Mouse (Mus musculus): ENCODE results near the gene Tpi1.

Tpi1 gene

DNA sequence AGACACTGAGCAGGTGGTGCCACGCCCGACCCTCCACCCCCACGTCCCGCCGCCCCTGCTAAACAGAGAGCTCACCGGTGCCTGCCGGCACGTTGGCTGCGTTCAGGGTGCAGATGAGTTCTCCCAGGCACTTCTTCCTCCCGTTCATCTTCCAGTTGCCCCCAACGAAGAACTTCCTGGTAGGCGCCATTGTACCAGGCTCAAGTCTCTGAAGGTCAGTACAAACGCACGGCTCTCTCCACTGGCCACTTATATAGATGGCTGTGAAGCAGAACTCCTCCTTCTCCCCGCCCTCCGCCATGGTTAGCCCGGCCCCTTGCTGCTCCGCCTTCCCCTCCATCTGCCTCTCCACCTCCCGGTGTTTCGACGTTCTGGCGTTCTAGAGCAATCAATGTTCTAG lies at the start of gene Tpi1:
Gene Tpi1 (minus strand): TSS at position 364 of the 400 bp plus-strand sequence.
- ChIA-PET POLR2A (interaction anchor here (0.6 to 28.9 kb wide), 46 partner anchors 0 to 620 kb away, joined by 3 to 601 read pairs (median 5); partner anchors contain the start of genes Cdca3 (in 3 of the 4), Grcc10 (in 3 of the 4), Usp5 (in 3 of the 4) and Atn1 (in 2 of the 4)), CTCF (interaction anchor here in 2 of 4 experiments (0.6 to 1.4 kb wide), 6 partner anchors 14 to 111 kb away, joined by 3 to 4 read pairs (median 3); partner anchors contain the start of gene Grcc10 (in 1 of the 2))

- ChIA-PET CTCF (interaction anchor here (0.7 to 5.6 kb wide), 18 partner anchors 9 to 221 kb away, joined by 3 to 49 read pairs (median 4); partner anchors contain the start of genes Mlf2 (in 4 of the 4), Cdca3 (in 1 of the 4) and Cops7a (in 1 of the 4)), POLR2A (interaction anchor here (0.6 to 3.5 kb wide), 31 partner anchors 8 to 523 kb away, joined by 3 to 21 read pairs (median 3); partner anchors contain the start of genes Cdca3 (in 2 of the 4), Mlf2 (in 2 of the 4), Usp5 (in 2 of the 4) and Cops7a (in 1 of the 4))
Measured at GRCm38 (mm10) chr6:124863125-124863657, 49.1 kb upstream of the Tpi1 start.

DNA sequence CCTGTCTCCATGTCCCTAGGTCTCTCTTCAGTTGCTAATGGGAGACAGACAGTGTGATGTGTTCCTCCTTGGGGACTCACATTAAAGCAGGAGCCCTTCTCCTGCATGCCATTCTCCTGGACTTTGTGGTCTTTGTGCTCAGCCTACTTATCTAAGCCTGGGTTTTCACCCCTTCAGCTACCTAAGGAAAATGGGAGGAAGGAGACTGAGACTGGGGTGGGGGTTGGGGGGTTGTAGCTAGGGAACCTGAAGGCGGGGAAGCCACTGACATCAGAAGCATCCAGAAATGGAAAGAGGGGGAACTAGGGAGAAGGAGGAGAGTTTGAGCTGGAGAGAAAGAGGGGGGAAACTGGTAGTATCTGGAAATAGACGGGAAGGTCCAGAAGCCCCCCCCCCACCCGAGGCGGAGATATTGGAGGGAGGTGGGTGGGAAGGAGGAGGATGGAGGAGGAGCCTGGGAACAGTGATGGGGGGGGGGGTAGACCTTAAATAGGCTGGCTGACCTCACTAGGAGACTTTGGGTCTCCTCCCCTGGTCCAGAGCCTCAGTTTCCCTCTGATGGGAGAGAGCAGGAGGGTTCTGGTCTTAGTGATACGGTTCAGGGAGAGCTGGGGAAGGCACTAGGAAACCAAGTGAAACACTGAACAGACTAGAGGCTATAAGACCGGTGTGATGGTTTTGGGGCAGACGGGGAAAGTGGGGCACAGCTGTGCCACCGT lies 48.5 kb upstream of the Tpi1 start:
- CTCF ChIA-PET = interaction anchor here (0.6 to 5.6 kb wide), 16 partner anchors 10 to 409 kb away, joined by 3 to 49 read pairs (median 4); partner anchors contain the start of genes Mlf2 (in 4 of the 4) and Cops7a (in 1 of the 4)
- POLR2A ChIA-PET = interaction anchor here in 3 of 4 experiments (0.6 to 3.5 kb wide), 26 partner anchors 8 to 1372 kb away, joined by 3 to 26 read pairs (median 4); partner anchors contain the start of genes Mlf2 (in 2 of the 3), Cd4 (in 1 of the 3), Cdca3 (in 1 of the 3) and Cops7a (in 1 of the 3)

DNA sequence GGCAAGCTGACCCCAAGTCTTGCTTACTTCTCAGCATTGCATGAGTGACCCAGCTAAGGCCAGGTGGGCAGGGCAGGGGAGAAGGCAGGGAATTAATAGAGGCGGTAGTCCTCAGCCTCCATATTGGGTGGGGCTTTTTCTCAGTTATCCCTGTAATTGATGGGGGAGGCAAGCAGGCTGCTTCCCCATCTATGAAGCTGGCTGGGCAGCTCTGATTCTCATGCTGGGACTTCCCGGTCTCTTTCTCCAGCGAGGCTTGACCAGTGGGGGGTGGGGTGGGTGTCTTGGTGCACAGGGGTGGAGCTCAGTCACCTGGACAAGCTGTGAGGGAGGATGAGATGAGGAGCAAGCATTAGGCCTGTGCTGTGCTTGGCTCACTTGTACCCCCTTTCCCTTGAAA lies 47.7 kb upstream of the Tpi1 start:
- POLR2A ChIA-PET = interaction anchor here (0.5 to 3.3 kb wide), 19 partner anchors 9 to 300 kb away, joined by 3 to 31 read pairs (median 4); partner anchors contain the start of genes Cd4 (in 1 of the 4), Cdca3 (in 1 of the 4), Cops7a (in 1 of the 4) and Grcc10 (in 1 of the 4)
- CTCF ChIA-PET = interaction anchor here in 3 of 4 experiments (0.7 to 5.6 kb wide), 7 partner anchors 15 to 146 kb away, joined by 3 to 49 read pairs (median 4); partner anchors contain the start of gene Mlf2 (in 2 of the 3)

DNA sequence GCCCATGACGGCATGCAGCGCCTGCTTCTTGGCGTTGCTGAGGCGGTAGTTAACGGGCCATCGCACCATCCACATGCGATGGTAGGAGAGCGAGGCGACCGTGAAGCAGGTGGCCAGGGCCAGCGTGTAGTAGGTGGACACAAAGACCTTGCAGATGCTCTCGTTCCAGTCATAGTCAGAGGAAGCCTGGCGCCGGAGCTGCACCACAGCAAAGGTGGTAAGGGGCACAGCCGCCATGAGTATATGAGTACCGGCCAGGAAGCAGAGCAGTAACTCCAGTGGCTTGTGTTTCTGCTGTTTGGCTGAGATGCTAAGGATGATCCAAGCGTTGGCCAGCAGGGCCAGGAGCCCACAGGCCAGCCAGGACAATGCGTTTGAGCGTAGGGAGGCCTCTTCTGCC lies 47.2 kb upstream of the Tpi1 start:
- CTCF ChIA-PET = interaction anchor here in 2 of 4 experiments (0.7 to 5.6 kb wide), 5 partner anchors 14 to 69 kb away, joined by 3 to 49 read pairs (median 9); partner anchors contain the start of gene Mlf2 (in 1 of the 2)
- POLR2A ChIA-PET = interaction anchor here (0.7 to 3.3 kb wide), 16 partner anchors 10 to 301 kb away, joined by 3 to 31 read pairs (median 7); partner anchors contain the start of genes Mlf2 (in 3 of the 4), Cd4 (in 1 of the 4), Cdca3 (in 1 of the 4) and Grcc10 (in 1 of the 4)

GRCm38 (mm10) chr6:124860511-124860910 lies 46.4 kb upstream of the Tpi1 start:
- CTCF ChIA-PET = interaction anchor here (0.6 to 5.6 kb wide), 50 partner anchors 10 to 230 kb away, joined by 3 to 49 read pairs (median 5); partner anchors contain the start of genes Mlf2 (in 4 of the 4), Cops7a (in 2 of the 4), Cdca3 (in 1 of the 4) and Lpar5 (in 1 of the 4)
- POLR2A ChIA-PET = interaction anchor here in 3 of 4 experiments (0.6 to 3.3 kb wide), 31 partner anchors 10 to 618 kb away, joined by 3 to 31 read pairs (median 5); partner anchors contain the start of genes Mlf2 (in 3 of the 3), Cdca3 (in 2 of the 3), Usp5 (in 2 of the 3) and Cops7a (in 1 of the 3)

DNA sequence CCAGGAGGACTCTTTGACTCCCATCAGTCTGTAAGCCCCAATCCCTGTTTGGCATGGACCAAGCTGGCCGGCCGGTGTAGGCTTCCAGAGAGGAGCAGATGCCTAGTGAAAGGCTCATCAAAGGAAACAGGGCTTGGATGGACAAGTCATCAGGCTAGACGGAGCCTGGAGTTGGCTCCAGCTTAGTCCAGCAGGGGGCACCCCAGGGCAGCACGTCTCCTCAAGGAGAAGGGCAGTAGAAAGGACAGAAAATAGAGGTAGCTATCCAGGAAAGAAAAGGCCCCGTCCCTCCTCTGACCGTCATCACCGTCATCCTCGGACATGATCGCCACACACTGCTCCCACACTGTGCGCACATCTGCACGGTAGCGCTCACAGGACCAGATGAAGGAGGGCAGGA lies 45.6 kb upstream of the Tpi1 start:
- CTCF ChIA-PET = interaction anchor here (0.6 to 5.6 kb wide), 89 partner anchors 9 to 415 kb away, joined by 3 to 49 read pairs (median 4); partner anchors contain the start of genes Mlf2 (in 4 of the 4), Cdca3 (in 2 of the 4), Cops7a (in 2 of the 4) and Lpar5 (in 1 of the 4)
- POLR2A ChIA-PET = interaction anchor here in 3 of 4 experiments (0.5 to 3.3 kb wide), 46 partner anchors 9 to 619 kb away, joined by 3 to 31 read pairs (median 4); partner anchors contain the start of genes Cdca3 (in 3 of the 3), Mlf2 (in 3 of the 3), Cops7a (in 2 of the 3) and Usp5 (in 2 of the 3)

GRCm38 (mm10) chr6:124858561-124859318 lies 44.6 kb upstream of the Tpi1 start:
- POLR2A ChIA-PET = interaction anchor here in 3 of 4 experiments (0.7 to 3.3 kb wide), 11 partner anchors 8 to 120 kb away, joined by 3 to 31 read pairs (median 9); partner anchors contain the start of genes Cdca3 (in 1 of the 3), Grcc10 (in 1 of the 3), Mlf2 (in 1 of the 3) and Usp5 (in 1 of the 3)
- CTCF ChIA-PET = interaction anchor here in 3 of 4 experiments (0.9 to 5.6 kb wide), 8 partner anchors 8 to 223 kb away, joined by 3 to 49 read pairs (median 12); partner anchors contain the start of gene Cdca3 (in 1 of the 3)

GRCm38 (mm10) chr6:124857840-124858530 lies 43.9 kb upstream of the Tpi1 start:
- ChIA-PET POLR2A (interaction anchor here (0.6 to 3.7 kb wide), 19 partner anchors 9 to 146 kb away, joined by 3 to 27 read pairs (median 6); partner anchors contain the start of genes Mlf2 (in 3 of the 4), Emg1 (in 1 of the 4), Grcc10 (in 1 of the 4) and Phb2 (in 1 of the 4)), CTCF (interaction anchor here (0.6 to 3.8 kb wide), 22 partner anchors 8 to 417 kb away, joined by 3 to 42 read pairs (median 10); partner anchors contain the start of genes Mlf2 (in 3 of the 4), Cdca3 (in 1 of the 4) and Usp5 (in 1 of the 4))

GRCm38 (mm10) chr6:124856916-124857839 lies 43.1 kb upstream of the Tpi1 start, which contains the start of gene P3h3:
Gene P3h3, minus strand, starts transcription at chr6:124857752.
- CTCF ChIA-PET = interaction anchor here (0.5 to 3.8 kb wide), 39 partner anchors 10 to 500 kb away, joined by 3 to 42 read pairs (median 5); partner anchors contain the start of genes Mlf2 (in 3 of the 4), Cdca3 (in 1 of the 4), Gnb3 (in 1 of the 4) and Pex5 (in 1 of the 4)
- POLR2A ChIA-PET = interaction anchor here (0.5 to 3.9 kb wide), 40 partner anchors 10 to 246 kb away, joined by 3 to 28 read pairs (median 5); partner anchors contain the start of genes Cdca3 (in 3 of the 4), Mlf2 (in 3 of the 4), Usp5 (in 3 of the 4) and Emg1 (in 1 of the 4)

DNA sequence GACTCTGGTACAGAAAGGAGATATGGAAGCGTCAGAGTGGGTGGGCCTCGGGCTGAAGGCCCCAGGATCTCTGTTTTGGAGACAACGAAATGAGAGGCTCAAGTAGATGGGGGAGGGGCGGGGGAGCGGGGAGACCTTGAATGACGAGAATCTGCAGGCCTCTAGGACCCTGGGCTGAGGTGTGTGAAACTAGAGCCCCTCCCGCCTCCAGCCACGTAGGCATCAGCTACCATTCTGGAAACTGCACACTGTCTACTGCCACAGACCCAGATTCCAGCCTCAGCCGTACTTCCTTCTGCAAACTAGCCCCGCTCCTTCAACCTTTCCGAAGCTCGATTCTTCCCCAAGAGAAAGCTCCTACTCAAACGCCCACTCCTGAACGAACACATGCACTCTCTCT lies 42.2 kb upstream of the Tpi1 start:
- ChIA-PET POLR2A (interaction anchor here (0.5 to 3.9 kb wide), 44 partner anchors 9 to 376 kb away, joined by 3 to 28 read pairs (median 5); partner anchors contain the start of genes Cdca3 (in 3 of the 4), Usp5 (in 3 of the 4), Grcc10 (in 2 of the 4) and Mlf2 (in 2 of the 4)), CTCF (interaction anchor here (0.5 to 3.8 kb wide), 36 partner anchors 9 to 499 kb away, joined by 3 to 42 read pairs (median 5); partner anchors contain the start of genes Mlf2 (in 3 of the 4), Cdca3 (in 1 of the 4), Gnb3 (in 1 of the 4) and Usp5 (in 1 of the 4))

DNA sequence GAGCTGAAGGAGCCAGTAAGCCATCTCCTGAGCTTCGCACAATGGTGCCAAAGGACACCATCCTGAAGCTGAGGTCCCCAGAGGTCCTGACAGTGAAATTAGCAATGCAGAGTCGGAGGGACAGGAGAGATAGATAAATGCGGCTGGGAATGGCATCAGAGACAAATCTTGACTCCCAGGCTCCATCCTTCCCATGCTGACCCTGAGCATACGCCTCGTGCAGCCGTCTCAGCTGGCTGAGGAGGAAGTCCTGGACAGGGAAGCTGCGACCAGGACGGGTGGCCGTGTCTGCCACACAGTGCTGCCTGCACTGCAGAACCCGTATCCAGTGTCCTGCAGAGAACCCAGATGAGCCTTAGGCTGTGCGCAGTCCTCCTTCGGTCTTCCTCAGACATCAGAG lies 40.6 kb upstream of the Tpi1 start:
- POLR2A ChIA-PET = interaction anchor here (0.5 to 3.9 kb wide), 16 partner anchors 8 to 235 kb away, joined by 3 to 28 read pairs (median 6); partner anchors contain the start of genes Gpr162 (in 2 of the 4), Mlf2 (in 2 of the 4), Cdca3 (in 1 of the 4) and Usp5 (in 1 of the 4)

DNA sequence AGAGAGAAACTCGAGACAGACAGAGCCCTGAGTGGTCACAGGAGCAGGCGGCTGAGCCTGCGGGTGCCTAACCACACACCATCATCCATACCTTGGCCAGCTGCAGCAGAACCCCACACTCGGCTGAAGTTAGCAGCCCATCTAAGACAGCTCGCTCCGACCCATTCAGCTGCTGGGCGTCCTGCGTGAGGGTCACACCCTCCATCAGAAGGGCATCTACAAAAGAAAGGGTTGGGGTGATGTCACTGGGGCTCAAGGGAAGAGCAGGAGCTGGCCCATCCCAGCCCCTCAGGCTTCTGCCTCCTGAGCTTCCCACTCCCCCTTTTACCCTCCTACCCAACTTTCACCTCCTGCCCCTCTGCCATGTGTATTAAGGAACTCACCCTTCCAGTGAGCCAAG lies 36.4 kb upstream of the Tpi1 start:
- POLR2A ChIA-PET = interaction anchor here (0.5 to 8.2 kb wide), 52 partner anchors 9 to 315 kb away, joined by 3 to 77 read pairs (median 4); partner anchors contain the start of genes Cdca3 (in 3 of the 4), Mlf2 (in 3 of the 4), Usp5 (in 3 of the 4) and Grcc10 (in 2 of the 4)
- CTCF ChIA-PET = interaction anchor here (0.5 to 3.1 kb wide), 33 partner anchors 9 to 231 kb away, joined by 3 to 24 read pairs (median 5); partner anchors contain the start of genes Gnb3 (in 3 of the 4), Cdca3 (in 2 of the 4), Mlf2 (in 2 of the 4) and Acrbp (in 1 of the 4)

More for the DNA sequence above, 40.6 kb upstream of the Tpi1 start:
- CTCF ChIA-PET = interaction anchor here in 2 of 4 experiments (0.7 to 3.8 kb wide), 6 partner anchors 8 to 76 kb away, joined by 3 to 42 read pairs (median 21); partner anchors contain the start of gene Mlf2 (in 1 of the 2)
